Mouse (Mus musculus) forelimb bud, embryonic 11.5 days (tissue): ENCODE measurements at regions not wholly inside any gene's neighbourhood (a gene's known extent, or its start where the extent isn't known, plus 50 kb on each side); places are given as distances from the start of the nearest gene placed in this dataset.

ENCODE experiments used
- DNase-seq: peaks from one replicate; pipeline ENCODE4 v3.0.0-alpha.2; 2012; ENCODE audit warnings: low read depth, low spot score

DNA sequence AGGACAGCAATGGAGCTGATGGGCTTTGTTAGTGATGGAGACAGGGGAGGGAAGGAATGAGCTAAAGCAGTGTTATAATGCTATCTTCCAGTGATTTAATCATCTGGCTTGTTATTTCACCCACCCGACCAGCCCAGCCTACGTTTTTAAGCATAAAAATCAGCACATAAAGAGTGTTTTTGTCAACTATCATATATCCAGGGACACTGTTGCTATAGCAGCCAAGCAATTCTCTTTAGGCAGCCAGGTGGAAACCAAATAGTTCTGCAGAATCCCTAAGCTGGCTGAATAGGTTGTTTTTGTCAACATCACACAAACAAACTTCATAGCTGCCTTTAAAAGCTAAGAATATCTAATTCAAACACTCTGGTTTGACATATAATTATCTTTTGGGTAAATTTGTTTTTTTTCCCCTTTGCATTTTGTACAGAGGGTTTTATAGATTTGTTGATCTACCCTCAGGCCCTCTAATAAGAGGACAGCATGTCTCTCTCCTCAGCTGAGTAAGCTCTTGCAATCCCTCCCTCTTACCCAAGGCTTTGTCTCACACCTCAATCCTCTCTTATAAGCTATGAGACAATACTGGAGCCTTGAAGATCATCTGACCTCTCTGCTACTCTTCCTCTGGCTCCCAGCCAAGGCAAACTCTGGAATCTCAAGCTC, 104.7 kb upstream of the Camk2d start:
- DNase-seq, result no peak

DNA sequence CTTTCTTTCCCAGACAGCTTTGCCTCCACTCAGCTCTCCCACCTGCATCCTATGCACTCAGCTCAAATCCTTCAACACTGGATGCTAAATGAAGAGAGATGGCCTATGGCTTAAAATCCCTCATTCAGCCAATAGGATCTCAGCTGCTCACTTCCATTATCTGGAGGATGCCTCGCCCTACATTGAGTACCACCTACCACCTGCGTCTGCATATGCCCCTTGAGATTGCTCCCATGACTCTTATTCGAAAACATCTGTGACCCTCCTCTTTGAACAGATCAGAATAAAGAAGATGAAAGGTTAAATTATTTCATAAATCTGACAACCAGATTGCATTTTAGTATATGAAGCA, 104.2 kb upstream of the Camk2d start:
- no peak for DNase-seq

DNA sequence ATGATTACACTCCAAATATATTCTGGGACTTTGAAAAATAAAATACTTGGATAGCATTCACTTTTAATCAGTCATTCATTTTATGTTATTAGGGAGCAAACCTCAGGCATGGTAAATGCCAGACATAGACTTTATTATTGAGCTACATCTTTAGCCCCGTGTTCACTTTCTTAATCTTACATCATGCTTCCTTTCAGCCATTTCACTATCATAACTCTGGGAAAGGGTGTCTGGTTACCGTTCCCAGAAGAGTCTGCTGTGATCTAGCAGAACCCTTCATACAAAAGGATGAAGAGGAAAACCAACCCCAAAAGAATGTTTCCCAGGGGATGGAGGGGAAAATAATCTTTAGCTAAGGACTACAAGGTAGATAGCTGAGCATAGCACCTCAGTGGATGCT, 97.3 kb upstream of the Camk2d start:
- no peak for DNase-seq

DNA sequence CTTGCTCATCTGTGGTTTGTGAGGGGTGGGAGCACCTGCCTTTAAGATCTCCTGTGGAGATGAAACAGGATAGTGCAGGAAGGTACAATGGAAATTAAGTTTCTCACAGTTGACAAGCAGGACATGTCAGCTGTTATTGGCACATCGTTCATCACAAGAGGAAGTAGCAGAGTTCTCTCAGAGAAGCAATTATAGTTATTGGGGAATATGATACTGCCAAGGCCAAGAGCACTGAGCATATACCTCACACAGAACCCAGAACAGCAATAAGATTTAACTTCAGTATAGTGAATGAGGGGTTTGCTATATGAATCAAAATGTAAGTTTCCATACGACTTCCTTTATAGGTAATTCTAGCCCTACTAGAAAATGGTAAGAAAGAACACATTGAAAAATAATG, 95.9 kb upstream of the Camk2d start:
- DNase-seq, result no peak

DNA sequence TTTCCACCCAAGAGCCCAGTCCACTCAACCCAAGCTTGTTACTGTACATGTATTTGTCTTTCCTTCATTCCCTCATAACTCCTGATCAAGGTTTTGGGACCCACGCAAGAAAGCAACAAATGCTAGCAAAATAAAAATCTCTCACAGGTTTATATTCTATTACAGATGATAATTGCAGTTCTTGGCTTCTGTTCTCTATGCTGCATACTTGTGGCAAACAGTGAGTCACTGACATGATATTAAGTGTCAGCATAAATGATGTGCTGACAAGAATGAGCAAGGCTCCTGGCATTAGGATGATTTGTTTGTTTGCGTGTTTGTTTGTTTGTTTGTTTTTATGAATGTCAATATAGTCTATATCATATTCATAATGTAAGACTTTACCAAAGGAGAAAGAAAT, 94.3 kb upstream of the Camk2d start:
- no peak for DNase-seq

DNA sequence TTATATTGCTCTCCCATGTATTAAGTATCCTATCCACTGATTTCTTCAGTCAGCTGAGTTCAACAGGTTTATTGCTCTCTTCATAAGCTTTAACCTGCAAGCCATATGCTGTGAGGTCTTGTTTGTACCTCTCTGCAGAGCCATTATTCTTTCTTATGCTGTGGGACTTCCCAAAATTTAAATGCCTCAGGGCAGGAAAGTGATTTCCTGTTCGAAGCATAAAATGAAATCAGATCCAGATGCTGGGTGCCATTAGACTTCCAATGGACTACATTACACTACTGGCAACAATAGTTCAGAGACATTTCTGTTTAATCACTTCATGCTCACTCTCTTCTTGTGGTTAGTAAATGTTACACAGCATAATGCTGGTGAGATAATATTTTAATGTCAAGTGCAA, 90.4 kb upstream of the Camk2d start:
- DNase-seq, result peak; percentile 94

DNA sequence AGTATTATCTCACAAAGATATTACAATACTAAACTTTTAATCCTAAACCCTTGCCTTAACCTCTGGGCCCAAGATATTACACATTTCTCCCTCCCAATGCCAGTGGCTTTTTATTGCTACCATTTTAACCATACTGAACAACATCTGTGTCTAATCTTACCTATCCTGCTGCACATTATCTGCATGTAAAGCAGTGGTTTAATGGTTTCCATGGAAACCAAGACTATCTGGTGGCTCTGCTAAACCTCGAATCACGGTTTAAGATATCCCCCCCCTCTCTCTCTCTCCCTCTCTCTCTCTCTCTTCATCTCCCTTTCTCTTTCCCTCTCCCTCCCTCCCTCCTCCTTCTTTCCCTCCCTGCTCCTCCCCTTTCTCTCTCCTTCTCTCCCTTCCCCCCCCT, 81.3 kb upstream of the Camk2d start:
- peak; percentile 52 for DNase-seq

DNA sequence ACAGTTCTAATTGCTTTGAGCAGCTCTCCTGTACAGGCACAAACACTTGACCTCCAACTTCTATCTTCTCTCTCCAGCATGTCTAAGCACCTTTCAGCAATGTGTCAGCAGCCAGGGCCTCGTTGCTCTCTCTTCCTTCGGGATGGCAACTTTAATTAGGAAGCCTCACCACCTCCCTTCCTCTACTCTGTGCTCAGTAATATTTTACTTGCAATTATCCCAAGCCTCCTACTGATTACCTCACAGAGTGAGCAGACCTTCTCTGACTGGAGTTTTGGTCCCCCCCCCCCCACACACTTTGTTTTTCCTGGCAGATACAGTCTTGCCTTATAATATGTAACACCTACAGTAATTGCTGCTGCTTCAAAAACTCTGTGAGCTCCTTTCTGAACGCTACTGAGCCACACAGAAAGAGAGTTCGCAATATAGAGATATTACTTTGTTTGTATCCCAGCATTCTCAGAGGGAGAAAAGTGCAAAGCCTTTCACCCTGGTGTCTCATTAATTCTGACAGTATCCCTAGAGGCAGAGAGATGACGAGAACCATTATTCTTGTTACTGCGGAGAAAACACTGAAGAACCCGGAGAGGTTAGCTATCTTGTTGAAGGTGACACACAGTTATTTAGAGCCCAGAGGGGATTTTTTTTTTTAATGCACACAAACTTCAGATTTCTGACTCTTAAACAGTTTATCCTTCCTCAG, 61.8 kb upstream of the Camk2d start:
- no peak for DNase-seq

DNA sequence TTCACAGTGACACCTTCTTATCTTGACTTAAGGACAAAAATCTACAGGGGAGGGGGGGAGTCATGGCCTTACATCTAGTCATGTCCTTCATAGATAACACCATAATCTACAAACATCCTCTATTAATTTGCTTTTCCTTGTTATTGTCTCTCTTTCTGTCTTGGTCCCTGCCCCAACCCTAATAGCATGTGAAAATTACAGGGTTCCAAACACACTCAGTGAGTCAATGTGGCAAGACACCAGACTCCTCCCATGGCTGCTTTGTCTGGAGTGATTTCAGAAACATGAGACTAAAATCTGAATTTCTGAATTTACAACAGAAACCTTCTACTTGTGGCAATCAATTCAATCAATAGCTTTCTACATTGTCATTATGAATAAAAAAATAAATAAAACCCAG, 60.8 kb upstream of the Camk2d start:
- no peak for DNase-seq

DNA sequence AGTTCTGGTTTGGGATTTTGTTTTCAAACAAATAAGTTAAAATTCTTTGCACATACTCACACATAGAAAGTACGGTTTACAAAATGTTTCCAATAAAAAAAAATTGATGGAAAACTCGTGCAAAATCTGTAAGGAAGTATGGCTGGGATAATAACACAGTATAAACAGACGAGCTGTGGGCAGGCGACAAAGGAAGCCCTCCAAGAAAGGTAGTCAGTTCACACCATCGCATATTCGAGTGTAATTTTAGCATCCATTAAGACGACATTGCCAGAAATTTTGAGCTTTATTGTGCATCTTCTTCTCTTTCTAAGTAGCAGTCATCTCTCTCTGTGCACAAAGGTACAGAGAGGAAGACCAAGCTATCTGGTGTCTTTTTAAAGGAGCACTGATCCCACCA, 57.6 kb upstream of the Camk2d start:
- DNase-seq, result no peak

DNA sequence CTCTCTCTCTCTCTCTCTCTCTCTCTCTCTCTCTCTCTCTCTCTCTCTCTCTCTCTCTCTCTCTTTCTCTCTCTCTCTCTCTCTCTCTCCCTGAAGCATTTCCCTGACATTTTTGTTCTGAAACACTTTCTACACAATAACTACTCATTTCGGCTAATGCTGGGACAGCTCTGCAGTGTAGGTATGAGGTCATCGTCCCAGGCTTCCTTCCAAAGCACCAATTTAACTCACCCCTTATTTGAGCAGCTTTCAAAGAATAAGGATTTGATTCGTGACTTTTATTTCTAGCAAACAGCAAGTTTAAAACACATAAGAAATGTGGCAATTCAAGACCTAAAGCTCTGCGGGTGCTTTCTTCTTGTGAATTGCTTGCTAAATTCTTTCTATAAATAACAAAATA, 55.0 kb upstream of the Camk2d start:
- no peak for DNase-seq
